Mouse (Mus musculus) urinary bladder, postnatal 36 days (tissue): ENCODE data around the gene Klf1.
"Not testable (repeated sequence)": the region's sequence is repeated elsewhere in the genome, so short reads cannot be mapped to it uniquely, and the experiment has no call there.

Experiments used
- DNase-seq, 2 experiments: peaks; one replicate each; pipeline ENCODE4 v3.0.0; 2022; ENCODE audit warnings: low spot score in 2 of 2, mixed read lengths in 1 of 2

Gene Klf1

DNA sequence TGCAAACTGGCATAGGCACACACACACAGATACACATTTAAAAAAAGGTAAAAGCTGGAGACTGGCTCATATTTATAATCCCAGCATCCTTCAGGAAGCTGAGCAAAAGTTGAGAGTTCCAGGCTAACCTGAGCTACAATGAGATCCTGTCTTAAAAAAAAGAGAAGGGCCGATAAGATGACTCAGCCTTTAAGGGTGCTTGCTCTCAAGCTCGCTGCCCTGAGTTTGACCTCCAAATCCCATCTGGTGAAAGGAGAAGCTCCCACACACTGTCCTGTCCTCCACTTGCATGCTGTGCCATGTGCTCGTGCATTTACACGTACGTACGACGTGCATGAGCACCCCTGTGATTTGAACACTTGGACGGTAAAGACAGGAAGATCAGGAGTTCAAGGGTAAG is 5.8 kb downstream of the Klf1 start:
- DNase-seq: no peak

DNA sequence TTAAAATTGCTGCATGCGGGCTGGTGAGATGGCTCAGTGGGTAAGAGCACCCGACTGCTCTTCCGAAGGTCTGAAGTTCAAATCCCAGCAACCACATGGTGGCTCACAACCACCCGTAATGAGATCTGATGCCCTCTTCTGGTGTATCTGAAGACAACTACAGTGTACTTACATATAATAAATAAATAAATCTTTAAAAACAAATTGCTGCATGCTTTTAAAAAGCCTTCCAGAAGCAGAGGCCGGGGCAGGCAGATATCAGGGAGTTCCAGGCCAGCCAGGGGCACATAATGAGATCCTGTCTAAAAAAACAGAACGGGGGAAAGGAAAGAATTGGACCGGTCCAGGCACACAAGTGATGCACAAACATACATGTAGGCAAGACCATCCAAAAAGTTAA is 6.3 kb downstream of the Klf1 start:
- not testable (repeated sequence) for DNase-seq

DNA sequence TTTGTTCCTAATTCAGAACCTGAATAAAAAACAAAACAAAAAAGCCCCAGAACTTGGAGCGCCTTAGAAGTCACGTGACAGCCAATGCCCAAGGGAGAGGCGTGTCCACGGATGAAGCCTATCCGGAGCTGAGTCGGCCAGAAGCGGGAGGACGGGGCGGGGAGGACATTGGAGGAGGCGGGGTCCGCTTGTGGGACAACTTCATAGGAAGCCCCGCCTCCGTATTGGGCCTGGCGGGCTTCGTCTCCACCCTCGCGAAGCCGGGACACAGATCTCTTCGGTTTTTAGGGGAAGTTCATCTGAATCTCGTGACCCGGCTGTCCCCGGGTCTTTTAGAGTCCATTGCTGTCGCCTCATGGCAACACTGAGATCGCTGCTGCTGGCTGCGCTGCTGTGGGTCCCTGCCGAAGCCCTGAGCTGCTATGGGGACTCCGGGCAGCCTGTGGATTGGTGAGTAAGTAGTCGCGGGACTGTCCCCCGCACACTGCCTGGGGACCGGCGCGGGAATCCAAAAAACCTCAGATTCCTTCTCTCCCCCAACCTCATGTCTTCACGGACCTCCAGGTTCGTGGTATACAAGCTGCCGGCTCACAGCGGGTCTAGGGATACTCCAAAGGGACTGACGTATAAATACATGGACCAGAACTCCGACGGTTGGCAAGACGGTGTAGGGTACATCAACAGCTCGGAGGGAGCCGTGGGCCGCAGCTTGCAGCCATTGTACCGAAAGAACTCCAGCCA is 6.9 kb downstream of the Klf1 start, which contains the start of gene Dnase2a:
Dnase2a (plus strand) TSS at position 140 of the 741 bp plus-strand sequence.
- peak; percentile 94 to 97 for DNase-seq

DNA sequence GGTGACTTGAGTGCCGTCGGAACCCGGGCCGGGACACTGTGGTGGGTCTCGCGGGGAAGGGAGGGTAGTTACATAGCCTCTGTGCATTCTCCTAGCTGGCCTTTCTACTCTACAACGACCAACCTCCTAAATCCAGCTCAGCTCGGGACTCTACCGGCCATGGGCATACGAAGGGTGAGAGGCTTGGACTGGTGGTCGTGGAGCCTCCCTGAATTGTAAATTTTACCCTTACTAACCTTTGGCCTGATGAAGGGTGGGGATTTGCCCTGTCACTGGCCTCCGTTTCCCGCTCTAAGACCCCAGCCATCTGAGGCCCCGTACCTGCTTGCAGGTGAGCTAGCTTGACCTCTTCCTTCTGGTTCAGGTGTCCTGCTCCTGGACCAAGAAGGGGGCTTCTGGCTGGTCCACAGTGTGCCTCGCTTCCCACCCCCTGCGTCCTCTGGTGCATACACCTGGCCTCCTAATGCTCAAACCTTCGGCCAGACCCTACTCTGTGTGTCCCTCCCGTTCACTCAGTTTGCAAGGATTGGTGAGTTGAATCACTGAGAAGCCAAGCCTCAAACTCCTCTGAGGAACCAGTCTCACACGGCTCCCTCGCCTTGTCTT is 7.5 kb downstream of the Klf1 start:
- DNase-seq: no peak

DNA sequence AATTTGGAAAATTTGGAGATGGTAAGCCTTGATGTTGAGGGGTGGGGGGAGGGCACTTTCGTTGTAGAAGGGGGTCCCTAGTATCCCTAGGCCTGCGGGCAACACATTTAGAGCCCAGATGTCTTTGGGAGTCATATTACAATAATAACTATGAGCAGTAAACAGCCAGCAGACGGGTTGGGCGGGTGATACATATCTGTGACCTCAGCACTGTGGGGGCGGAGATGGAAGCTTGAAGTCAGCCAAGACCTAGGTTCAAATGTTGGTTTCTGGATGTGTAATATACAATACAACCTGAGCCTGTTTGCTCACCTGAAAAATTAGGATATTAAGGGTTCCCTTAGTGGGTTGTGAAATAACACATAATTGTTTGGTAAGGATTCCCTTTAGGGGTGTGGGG is 8.2 kb downstream of the Klf1 start:
- DNase-seq: no peak

DNA sequence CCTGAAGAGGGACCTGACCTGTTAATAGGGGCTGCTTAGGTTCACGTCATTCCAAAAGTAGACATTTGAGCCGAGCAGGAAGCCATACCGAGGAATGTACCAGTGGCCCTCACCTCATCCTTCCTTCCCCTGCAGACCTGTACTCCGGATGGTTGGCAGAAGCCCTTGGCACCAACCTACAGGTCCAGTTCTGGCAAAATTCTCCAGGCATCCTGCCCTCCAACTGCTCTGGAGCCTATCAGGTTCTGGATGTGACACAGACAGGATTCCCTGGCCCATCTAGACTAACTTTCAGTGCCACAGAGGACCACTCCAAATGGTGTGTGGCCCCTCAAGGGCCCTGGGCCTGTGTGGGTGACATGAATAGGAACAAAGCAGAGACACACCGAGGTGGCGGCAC is 8.8 kb downstream of the Klf1 start:
- no peak for DNase-seq

DNA sequence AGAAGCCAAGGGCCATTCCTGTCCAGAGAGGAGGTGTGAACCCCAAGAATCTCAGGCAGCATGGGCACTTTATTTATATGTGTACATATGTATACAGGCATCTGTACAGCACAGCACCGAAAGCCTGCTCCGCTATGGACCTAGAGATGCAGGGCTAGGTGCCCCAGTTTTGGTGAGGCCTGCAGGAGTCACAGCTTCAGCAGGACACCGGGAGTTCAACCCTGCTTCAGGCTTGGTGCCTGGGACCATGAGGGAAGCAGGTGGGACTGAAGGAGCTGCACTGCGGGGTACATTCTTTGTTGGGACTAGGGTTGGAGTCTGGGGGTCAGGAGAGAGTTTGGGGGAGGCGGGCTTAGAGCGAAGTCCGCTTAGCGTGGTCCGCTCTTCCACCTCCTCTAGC is 10.1 kb downstream of the Klf1 start:
- DNase-seq: no peak

DNA sequence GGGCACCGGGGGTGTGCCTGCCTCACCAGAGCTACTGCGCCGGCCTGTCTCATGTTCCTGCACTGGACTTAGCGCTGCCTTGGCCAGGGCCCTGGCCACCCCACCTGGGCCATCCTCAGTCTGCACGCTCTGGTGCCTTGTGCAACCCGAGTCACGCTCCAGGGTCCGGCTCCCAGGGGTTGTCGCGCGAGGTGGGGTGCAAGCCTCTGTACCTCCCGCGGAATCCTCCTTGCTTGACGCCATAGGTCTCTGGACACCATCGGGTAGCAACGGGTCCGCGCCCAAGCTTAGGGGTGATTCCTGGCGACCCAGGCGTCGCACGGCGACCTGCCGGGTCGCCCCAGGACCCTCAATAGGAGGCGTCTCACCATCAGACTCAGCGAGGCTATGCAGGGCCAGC is 10.7 kb downstream of the Klf1 start:
- DNase-seq: no peak

DNA sequence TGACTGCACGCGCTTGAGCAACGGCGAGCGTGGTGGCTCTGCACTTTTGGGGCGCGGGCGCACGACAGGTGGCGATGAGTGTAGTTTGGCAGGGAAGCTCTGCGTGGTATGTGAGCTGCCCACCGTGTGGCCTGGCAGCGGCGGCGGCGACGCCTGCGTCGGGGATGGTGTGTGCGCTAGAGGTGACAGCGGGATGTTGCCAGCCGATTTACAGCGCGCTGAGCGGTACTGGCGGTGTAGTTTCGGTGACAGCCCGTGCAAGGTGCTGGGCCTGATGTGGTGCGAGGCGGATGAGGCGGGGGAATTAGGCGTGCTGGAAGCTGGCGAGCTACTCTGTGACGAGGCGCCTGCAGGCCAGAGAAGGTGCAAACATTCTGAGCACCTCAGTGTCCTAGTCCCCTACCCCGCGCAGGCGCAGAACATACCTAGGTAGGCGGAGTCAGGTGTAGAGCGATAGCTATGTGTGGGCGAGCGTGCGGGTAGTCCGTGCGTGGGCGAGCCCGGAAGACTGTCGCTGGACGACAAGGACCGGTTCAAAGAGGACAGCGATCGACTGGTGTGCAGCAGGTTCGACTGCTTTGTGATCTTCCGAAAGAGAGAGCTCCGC is 11.3 kb downstream of the Klf1 start:
- DNase-seq: peak; percentile 66 to 74

DNA sequence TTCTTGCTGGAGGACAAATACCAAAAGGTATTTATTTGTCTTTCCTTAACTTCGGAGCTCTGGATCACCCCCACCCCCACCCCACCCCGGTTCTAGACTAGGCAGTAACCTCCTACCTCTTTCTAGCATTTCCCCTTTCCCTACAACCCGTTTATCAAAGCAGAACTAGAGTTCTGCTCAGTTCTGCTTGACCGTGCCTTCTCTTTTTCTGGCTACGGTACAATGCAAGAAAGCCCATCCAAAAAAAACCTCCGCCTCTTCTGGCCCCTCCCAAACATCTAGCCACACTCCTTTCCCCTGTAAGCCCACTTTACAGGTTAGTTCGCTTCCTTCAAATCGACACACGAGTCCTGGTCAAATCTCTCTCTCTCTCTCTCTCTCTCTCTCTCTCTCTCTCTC is 11.8 kb downstream of the Klf1 start:
- no peak for DNase-seq

DNA sequence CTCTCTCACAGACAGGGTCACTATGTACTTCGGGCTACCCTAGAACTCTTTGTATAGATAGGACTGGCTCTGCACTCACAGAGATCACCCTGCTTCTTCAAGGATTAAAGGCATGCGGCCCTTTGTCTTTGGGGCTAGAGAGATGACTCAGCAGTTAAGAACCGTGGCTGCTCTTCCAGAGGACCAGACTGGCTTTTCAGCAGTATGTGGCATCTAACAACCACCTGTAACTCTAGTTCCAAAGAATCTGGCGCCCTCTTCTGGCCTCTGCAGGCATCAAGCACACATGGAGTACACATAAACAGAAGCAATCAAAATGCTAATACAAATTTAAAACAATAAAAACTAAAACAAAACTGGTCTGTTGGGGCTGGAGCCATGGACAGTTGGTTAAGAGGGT is 12.2 kb downstream of the Klf1 start:
- no peak for DNase-seq

DNA sequence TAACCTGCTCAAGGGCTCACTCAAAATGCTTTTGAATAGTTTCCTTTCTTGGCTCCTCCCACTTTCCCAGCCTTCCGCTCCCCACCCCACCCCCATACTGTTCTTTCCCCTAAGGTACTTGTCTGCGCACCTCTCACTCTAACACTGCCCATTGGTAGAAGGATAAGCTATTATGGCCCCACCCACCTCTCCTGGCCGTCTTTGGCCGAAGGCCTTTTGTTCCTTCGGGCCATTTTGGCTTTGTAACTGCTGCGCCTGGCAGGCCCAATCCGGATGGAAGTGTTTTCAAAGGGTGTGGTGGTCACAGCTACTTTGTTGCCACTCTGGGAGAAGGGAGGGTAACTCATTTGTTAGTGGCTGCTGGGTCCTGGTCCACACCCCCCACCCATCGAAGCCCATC is 13.5 kb downstream of the Klf1 start:
- no peak for DNase-seq

DNA sequence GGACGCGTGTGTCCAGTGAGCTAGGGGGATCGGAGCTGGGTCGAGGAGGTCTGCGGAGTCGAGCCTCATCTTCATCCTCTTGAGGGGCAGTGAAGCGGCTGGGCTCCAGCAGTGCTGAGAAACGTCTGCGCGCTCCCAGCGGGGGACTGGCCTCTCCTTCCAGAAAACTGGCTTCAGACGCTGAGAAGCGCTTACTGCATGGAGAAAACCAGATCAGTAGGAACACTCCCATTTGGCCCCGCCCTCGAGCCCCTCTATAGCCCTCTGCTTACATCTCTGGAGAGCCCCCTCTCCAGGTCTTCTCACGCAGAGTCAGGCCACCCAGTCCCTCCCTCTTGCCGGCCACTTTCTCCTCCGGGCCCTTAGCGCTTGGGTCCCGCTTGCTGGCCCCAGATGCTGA is 16.1 kb downstream of the Klf1 start:
- no peak for DNase-seq

DNA sequence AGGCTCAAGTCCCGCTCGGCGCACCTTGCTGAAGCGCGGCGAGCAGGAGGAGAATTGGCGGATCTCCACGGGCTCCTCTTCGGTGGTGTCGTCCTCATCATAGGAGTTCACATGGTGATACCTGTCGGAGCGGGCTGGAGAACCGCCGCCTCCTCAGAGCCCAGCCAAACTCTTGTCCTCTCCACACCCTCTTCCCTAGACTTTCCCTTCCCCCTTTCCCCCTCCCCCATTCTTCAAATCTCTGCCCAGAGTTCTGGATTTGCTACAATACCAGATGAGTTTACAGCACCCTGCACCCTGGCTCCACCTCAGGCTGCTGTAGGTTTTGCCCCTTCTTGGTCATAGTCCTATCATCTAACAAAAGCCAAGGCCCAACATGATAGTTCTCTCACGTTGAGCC is 16.9 kb downstream of the Klf1 start:
- no peak for DNase-seq

DNA sequence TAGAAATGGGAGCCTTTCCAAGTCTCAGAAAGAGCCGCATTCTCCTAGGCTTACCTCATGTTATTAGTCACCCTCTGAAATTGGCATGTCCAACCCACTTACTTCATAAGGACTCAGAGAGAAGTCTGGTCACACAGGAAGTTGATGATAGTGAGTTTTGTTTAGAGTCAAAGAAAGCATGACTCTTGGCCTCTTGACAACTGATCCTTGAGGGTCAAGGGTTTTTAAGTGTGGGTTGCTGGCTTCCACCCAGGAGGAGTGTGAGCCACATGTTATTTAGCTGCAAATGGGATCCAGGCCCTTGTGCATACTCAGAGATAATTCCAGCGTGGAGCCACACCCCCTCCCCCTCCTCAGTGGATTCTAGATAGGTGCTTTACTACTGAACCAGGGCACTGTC is 19.9 kb downstream of the Klf1 start:
- no peak for DNase-seq

DNA sequence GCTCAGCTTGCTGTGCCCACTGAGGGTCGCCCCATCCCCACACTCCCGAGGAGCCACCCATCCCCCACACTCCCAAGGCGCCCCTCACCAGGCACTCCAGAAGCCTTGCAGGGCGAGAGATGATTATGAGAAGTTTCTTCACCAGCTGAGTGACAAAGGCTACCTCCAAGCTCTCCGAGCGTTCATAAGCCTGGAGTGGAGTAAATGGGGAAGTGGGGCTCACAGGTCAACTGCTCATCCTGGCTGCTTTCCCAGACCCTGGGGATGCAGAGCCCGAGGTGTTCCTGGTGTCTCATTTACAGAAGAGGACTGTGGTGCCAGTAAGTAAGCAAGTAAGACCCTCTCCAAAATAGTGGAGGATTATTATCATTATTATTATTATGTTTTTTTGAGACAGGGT is 23.8 kb downstream of the Klf1 start:
- DNase-seq: no peak

DNA sequence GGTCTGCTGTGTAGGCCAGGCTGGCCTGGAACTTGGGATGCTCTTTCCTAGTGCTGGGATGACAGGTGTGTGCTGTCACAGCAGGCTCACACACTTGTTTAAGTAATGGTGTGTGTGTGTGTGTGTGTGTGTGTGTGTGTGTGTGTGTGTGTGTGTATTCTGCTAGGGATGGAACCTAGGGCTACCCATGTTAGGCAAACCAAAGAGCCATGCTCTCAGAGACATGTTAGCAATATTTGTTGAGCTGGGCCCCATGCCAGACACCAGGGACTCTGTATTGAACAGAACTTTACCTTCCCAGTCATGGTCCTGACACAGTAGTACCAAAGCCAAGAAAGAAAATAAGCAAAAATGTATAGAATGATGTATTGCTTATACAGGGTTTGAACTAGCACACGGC is 25.8 kb downstream of the Klf1 start:
- no peak for DNase-seq

DNA sequence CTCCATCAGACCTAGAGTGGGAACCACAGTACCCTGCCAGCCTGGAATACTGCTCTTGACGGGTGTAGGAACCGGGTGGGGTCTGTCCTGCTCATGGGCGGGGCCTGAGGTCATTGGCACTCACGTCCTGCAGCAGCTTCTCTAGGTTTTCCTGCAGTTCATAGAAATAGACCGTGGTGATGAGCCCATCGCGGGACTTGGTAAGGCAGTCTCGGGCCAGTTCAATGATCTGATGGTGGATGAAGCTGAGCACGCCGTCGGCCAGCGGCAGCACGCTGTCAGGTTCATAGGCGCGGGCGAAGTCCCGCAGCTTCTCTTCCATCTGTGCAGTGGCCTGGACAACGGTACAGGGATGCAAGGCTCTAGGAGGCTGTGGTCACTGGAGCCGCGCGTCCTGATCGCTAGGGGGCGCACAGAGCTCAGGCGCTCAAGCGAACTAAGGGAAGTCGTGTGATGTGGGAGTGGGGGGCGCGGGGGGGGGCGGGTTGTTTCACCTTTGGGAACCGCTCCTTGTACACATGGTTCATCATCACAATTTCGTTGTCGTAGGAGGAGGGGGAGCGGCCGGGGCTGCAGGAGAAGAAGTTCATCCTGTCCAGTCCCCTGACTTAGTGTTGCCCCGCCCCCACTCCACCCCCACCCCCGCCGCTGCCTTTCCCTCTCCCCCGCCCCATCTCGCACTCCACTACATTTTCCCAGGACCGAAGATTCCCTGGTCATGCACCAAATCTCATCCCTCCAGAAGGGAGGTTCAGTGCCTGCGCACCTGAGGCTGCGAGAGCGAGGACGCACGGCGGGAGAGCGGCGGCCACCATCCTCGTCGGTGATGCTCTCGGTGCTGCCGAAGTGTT is 27.0 kb downstream of the Klf1 start:
- DNase-seq: peak; percentile 48 to 65

DNA sequence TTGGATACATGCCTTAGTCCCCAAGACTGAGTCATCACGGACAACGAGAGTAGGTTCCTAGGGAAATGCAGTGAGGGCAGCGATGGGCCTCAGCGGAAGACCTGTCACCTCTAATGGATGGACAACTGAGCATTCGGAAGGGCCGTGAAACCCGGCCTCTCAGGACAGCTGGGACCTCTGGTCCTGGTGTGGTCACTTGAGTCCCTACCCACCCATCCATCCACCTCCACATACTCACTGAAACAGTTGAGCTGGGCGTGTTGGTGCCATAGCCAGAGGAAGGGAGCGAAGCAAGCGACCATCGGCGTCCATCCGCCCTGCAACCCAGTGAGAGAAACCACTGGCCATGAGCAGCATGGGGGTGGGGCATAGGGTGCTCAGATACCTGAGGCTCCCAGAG is 28.9 kb downstream of the Klf1 start:
- DNase-seq: no peak

DNA sequence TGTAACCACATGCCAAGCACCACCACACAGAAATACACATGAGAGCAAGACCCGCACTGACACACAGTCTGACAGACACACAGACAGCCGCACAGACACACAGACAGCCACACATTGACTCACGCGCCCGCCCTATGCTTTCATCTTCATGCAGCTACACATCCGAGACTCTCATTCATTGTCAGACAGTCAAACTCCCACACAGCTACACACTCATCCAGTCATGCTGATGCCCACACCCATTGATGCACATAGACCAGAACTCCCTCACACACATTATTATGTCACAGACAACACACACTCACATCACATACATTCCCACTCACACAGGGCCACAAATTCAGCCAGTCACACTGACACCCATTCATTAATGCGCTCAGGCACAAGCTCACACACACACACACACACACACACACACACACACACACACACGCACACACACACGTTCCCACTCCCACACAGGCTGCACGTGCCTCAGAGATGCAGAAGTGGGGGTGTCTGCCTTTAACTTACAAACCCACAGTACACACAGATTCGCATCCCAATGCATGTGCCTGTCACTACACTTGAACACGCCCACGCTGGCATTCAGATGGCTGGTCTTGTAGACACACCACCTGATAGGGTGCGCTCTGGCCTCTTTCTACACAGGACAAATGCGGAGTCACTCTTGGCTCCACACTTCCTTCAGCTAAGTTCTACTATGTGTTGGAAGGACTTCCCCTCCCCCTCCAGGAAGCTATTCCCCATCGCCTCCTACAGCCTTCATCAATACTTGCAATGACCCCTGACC is 32.2 kb downstream of the Klf1 start:
- DNase-seq: no peak

DNA sequence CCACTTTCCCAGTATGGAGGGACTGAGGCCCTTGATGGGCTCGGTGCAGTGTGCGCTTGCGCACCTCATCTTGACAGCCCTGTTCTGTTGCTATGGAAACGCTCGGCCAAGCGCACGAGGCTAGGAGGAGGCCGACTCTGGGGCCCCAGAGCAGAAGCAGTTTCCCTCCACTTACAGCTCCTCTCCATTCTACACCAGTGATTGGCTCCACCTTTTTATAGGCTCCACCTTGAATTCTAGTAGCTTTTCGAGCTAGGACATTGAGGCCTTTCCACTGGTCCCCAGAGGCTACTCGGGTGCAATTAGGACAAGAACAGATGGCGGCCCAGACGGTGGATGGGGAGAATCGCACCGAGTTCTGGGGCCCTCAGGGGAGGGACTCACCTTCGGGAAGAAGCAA is 33.1 kb downstream of the Klf1 start:
- DNase-seq: no peak

DNA sequence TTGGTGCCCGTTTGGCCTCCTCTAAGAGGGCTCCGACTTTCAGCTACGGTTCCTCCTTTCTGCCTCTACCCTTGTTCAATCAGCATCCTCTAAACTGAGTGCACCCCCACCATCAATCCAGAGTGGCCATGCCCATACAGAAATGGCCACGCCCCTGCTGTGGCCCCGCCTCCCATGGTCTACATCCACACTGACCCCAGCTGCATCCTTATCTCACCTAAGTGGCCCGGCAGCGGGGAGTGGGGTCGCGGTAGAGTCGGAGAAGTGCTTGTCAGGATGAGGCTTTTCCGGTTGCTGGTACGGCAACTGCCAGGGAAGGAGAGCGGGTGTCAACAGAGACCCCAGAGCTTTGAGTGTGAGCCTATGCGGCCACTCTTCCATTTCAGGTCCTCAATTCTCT is 33.8 kb downstream of the Klf1 start:
- no peak for DNase-seq
